Mouse (Mus musculus) kidney, adult 2 months (tissue): Measurements from ENCODE around the gene Plin4. TPM values are rescaled to one million over a fixed set of nuclear protein-coding genes. Genes with fewer than 3 reads are reported as not detected.
"Not testable (repeated sequence)": the region's sequence is repeated elsewhere in the genome, so short reads cannot be mapped to it uniquely, and the experiment has no call there.

ENCODE experiments used
- DNase-seq: peaks from one replicate; pipeline ENCODE4 v3.0.0; 2021
- H3K27ac ChIP-seq: fragments of 200-500 bp; 2 replicates; pipeline ENCODE4 v1.5.1; 2012; ENCODE audit warnings: low read depth, low read length, control low read depth, inconsistent platforms; ENCODE audit not compliant: insufficient read depth
- H3K27me3 ChIP-seq: fragments of 200-500 bp; replicated peaks from 2 replicates; pipeline ENCODE4 v1.6.1; 2012; ENCODE audit warnings: mild to moderate bottlenecking, moderate library complexity, low read length, inconsistent platforms; ENCODE audit not compliant: control insufficient read depth, insufficient read depth
- H3K36me3 ChIP-seq: fragments of 200-500 bp; 2 replicates; pipeline ENCODE4 v1.6.1; 2012; ENCODE audit warnings: mild to moderate bottlenecking, moderate library complexity, low read length, inconsistent platforms; ENCODE audit not compliant: control insufficient read depth, insufficient read depth
- H3K4me1 ChIP-seq: fragments of 200-500 bp; 2 replicates; pipeline ENCODE4 v1.6.1; 2011; ENCODE audit warnings: low read length; ENCODE audit not compliant: control insufficient read depth, insufficient read depth
- H3K4me3 ChIP-seq: fragments of 200-500 bp; 2 replicates; pipeline ENCODE4 v1.5.1; 2011; ENCODE audit warnings: mild to moderate bottlenecking, low read depth, low read length, control low read depth; ENCODE audit not compliant: insufficient read depth
- CTCF ChIP-seq: fragments of 200-500 bp; conservative IDR thresholded peaks from 2 replicates; pipeline ENCODE4 v1.5.1; 2011; ENCODE audit warnings: low read depth, mild to moderate bottlenecking, control low read depth, low read length, moderate library complexity, mixed read lengths; ENCODE audit not compliant: insufficient read depth, insufficient read length
- POLR2A ChIP-seq: fragments of 200-500 bp; IDR thresholded peaks from one replicate; pipeline ENCODE4 v1.6.1; 2011; ENCODE audit warnings: low read depth, low read length, control low read depth
- WGBS: fragments of 180-500 bp; shearing (Covaris S2); methylation state at CpG from one replicate; pipeline ENCODE4 v1.1.7; 2018; 5-methylcytosine and 5-hydroxymethylcytosine counted together
- polyA plus RNA-seq: library from polyadenylated mRNA; depleted of rRNA; stranded (reverse); fragments of >200 nt; gene quantifications from 2 replicates; pipeline ENCODE4 v1.2.3, GENCODE M21; 2012; rRNA removed

The Plin4 gene
- polyA plus RNA-seq, 1 experiment: 14.4 TPM

DNA sequence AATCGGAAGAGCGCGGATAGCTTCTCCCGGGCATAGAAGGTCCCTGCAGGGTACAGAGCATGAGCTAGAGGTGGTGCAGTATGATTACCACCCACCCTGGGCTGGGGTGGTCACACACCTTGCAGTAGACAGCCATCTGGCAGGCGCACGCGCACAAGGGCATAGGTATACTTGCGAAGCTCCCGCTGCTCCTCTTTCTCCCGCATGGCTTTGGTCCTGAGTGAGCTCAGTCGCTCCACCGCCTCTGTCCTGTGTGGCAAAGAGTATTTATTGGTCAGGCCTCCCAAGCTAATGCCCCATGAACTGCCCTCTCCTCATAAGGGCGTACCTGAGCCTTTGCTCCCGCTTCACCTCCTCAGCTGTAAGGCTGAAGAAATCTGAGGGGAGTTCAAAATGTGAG is 40.5 kb downstream of the Plin4 start:
- peaks cover 1% of the 10 kb centered on the region for H3K36me3 ChIP-seq
- no peaks in the 10 kb centered on the region for H3K27me3 ChIP-seq
- no peak overlapping the region for H3K27ac ChIP-seq
- DNase-seq: no peak
- 92% methylated on average over 14 of the region's 14 CpGs for WGBS
- H3K4me3 ChIP-seq: no peak overlapping the region
- TF ChIP-seq POLR2A: no peak
- no peak for TF ChIP-seq CTCF
- peaks cover 5% of the 10 kb centered on the region for H3K4me1 ChIP-seq

DNA sequence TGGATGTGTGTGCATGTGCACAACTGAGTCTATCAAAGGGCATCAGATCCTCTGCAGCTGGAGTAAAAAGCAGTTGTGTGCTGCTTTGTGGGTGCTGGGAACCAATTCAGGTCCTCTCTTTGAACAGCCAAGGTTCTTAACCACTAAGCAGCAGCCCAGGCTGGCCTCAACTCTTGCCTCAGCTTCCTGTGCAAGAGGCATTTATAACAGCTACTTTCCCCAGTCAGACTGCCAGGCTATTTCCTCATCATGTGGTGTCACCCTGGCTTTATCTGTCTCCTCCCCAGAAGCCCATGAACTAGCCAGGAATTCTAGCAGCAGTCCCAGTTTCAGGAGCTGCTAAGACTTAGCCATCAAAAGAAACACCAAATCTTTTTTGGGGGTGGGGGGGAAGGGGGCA is 43.2 kb downstream of the Plin4 start:
- TF ChIP-seq POLR2A (no peak), CTCF (no peak)
- H3K36me3 ChIP-seq: peaks cover 1% of the 10 kb centered on the region; the same call in 1 of the 2 replicates
- H3K4me3 ChIP-seq: no peak overlapping the region
- no peak overlapping the region for H3K27ac ChIP-seq
- H3K4me1 ChIP-seq: no peaks in the 10 kb centered on the region
- DNase-seq: no peak
- no peaks in the 10 kb centered on the region for H3K27me3 ChIP-seq

DNA sequence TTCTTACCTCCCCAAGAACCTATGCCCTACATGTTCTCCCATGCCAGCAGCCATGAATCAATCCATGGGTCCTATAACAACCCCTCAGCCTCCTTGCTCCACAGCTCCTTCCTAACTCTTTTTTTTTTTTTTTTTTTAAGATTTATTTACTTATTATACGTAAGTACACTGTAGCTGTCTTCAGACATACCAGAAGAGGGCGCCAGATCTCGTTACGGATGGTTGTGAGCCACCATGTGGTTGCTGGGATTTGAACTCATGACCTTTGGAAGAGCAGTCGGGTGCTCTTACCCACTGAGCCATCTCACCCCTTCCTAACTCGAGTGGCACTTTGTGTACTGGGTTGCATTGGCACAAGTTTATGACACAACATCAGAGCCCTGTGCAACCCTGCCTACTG is 43.9 kb downstream of the Plin4 start:
- not testable (repeated sequence) for H3K4me3 ChIP-seq, H3K36me3 ChIP-seq, H3K27me3 ChIP-seq, DNase-seq, H3K4me1 ChIP-seq, H3K27ac ChIP-seq
- 82% methylated on average over 6 of the region's 6 CpGs for WGBS

DNA sequence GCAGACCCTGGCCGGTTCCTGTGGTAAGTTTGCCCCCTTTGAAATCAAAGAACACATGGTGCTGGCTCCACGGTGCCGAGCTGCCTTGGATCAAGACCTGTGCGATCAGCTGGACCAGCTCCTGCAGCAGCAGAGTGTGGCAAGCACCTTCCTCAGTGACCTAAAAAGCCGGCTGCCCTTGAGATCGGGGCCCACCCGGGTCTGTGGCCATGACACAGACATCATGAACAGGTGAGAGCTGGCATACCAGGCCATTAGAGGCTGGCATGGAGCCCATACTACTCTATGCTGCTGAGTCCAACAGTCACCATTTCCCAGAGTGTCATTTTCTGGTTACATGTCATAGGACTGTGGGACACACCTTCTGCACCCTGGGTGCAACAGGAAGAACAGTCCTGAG is 47.5 kb downstream of the Plin4 start:
- Histone ChIP-seq H3K4me1 (no peaks in the 10 kb centered on the region), H3K27ac (no peak overlapping the region), H3K4me3 (no peak overlapping the region), H3K27me3 (no peaks in the 10 kb centered on the region), H3K36me3 (no peaks in the 10 kb centered on the region)
- WGBS: 88% methylated on average over 7 of the region's 7 CpGs
- DNase-seq: no peak
- TF ChIP-seq CTCF (no peak), POLR2A (no peak)

DNA sequence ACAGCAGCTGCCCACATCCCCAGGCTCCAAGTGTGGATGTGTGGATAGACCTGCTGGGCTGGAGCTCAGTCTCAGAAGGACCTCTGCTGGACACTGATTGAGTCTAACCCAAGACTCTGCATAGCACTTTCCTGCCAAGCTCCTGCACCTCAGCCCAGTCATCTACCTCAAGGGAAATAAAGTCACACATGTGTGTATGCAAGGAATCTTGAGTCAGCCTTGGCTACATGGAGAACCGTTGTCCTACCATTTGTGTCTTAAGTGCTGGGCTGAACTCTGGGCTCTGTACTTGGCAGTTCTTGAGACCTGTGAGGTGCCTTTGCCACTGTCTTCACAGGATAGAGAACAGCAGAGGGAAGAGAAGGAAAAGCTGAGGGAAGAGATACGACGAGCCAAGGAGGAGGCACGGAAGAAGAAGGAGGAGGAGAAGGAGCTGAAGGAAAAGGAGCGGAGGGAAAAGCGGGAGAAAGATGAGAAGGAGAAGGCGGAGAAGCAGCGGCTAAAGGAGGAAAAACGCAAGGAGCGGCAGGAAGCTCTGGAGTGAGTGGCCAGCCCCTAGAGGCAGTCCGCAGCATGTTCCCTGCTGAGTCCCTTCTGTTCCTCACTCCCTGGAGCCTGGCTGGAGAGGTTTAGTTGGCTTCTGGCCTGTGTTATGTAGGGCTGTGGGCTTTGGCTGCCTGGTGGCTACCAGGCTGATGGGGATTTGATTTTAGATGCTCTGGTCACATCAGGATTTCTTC is 52.1 kb downstream of the Plin4 start:
- Histone ChIP-seq H3K4me1 (no peaks in the 10 kb centered on the region), H3K27ac (no peak overlapping the region), H3K36me3 (no peaks in the 10 kb centered on the region), H3K27me3 (no peaks in the 10 kb centered on the region), H3K4me3 (no peak overlapping the region)
- WGBS: 89% methylated on average over 11 of the region's 11 CpGs
- TF ChIP-seq CTCF (0 out of 2 replicates have a peak, but pooled peaks have one; percentile 17), POLR2A (no peak)
- DNase-seq: no peak

DNA sequence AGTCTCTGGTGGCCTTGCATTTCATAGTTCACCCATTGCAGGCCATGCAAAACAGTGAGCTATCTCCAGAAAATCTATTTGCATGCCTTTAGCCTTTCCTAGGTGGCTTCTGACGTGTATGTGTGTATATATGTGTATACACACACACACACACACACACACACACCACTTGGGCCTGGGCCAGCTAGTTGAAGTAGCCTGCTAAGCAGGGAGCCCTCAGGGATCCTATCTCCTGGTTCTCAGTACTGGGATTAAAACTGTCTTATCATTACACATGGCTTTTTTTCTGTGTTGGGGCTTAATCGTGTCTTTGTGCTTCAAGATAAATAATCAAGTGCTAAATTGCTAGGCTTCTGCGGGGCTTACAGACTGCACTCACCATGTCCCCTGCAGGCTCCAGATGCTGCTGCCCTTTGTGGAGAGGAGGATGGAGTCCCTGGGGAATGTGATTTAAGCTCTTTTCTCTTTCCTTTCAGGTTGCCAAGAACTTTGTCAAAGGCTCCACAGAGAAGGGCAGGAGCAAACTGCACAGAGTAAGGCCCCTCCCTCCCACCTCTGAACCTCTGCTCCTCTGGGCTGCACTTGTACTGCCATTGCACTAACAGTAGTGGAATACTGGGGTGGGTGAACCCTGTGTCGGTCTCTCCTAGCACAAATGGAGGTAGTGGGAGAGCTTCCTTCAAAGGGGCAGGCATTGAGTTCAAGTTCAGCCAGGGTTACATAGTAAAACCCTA is 53.5 kb downstream of the Plin4 start:
- TF ChIP-seq CTCF (no peak), POLR2A (no peak)
- H3K4me1 ChIP-seq: no peaks in the 10 kb centered on the region
- no peaks in the 10 kb centered on the region for H3K27me3 ChIP-seq
- WGBS: 67% methylated on average over 4 of the region's 4 CpGs
- DNase-seq: no peak
- H3K4me3 ChIP-seq: no peak overlapping the region
- H3K27ac ChIP-seq: no peak overlapping the region
- H3K36me3 ChIP-seq: no peaks in the 10 kb centered on the region

DNA sequence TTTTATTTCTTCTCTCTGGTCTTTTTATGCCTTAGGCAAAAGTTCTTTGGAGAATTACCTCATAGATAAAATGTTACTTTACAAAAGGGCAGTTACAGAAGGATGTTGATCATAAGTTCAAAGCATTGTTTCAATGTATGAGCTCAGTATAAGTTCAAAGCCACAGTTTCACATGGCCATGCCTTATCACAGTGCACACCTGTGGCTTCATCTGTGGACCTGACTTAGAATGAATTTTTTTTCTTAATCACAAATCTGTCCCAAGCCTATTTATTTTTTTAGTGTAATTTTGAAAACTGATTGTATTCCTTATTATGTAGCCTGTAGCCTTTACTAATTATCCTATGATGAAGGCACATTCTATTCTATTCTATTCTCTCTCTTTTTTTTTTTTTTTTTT is 54.7 kb downstream of the Plin4 start:
- H3K36me3 ChIP-seq: no peaks in the 10 kb centered on the region
- no peak overlapping the region for H3K27ac ChIP-seq
- TF ChIP-seq POLR2A: no peak
- no peak for TF ChIP-seq CTCF
- H3K4me3 ChIP-seq: no peak overlapping the region
- no peaks in the 10 kb centered on the region for H3K27me3 ChIP-seq
- DNase-seq: no peak
- H3K4me1 ChIP-seq: no peaks in the 10 kb centered on the region

DNA sequence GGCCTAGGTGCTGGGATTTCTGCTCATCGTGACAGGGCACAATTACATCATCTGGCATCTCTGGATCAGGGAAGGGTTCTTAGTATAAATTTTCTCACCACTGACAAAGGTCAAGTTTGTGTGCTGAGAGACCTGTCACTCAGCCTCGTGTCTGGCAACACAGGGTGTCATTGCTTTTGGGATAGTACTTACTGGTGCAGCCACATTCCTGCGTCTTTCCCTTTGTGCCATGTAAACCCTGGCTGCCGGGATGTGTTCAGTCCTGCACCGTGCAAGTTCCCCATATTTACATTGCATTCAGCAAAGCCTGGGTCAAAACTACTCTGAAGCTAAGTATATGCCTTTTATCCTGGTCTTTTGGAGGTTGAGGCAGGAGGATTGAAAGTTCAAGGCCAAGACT is 58.2 kb downstream of the Plin4 start:
- no peaks in the 10 kb centered on the region for H3K4me1 ChIP-seq
- DNase-seq: no peak
- TF ChIP-seq POLR2A: no peak
- no peak for TF ChIP-seq CTCF
- no peak overlapping the region for H3K4me3 ChIP-seq
- H3K27ac ChIP-seq: no peak overlapping the region
- H3K36me3 ChIP-seq: no peaks in the 10 kb centered on the region
- H3K27me3 ChIP-seq: no peaks in the 10 kb centered on the region
- 75% methylated on average over 5 of the region's 5 CpGs for WGBS

Other genes starting within 250 kb of the Plin4 start
- gene Zfp119a, start 230.9 kb downstream of the Plin4 start, polyA plus RNA-seq: 0.37 and 0.56 TPM in 2 replicates
- gene Zfp959, start 217.7 kb downstream of the Plin4 start, polyA plus RNA-seq: 0.86 and 1.9 TPM in 2 replicates
- gene Zfp119b, start 160.3 kb downstream of the Plin4 start, polyA plus RNA-seq: 0.46 and 0.69 TPM in 2 replicates
- 3.1 and 3.5 TPM in 2 replicates for gene Ebi3, start 157.2 kb downstream of the Plin4 start, polyA plus RNA-seq
- gene Yju2, start 150.7 kb downstream of the Plin4 start, polyA plus RNA-seq: 7.2 and 7.7 TPM in 2 replicates
- 22.4 and 31.3 TPM in 2 replicates for gene Shd, start 139.3 kb downstream of the Plin4 start, polyA plus RNA-seq
- gene Fsd1, start 123.3 kb downstream of the Plin4 start, polyA plus RNA-seq: 0.36 and 0.48 TPM in 2 replicates
- gene Stap2, start 104.2 kb downstream of the Plin4 start, polyA plus RNA-seq: 20.1 and 22.6 TPM in 2 replicates
- gene Mpnd, start 104.1 kb downstream of the Plin4 start, polyA plus RNA-seq: 98.3 and 116 TPM in 2 replicates
- gene Sh3gl1, start 73.2 kb downstream of the Plin4 start, polyA plus RNA-seq: 48.7 and 56.7 TPM in 2 replicates
- gene Chaf1a, start 69.4 kb downstream of the Plin4 start, polyA plus RNA-seq: 1.0 and 1.2 TPM in 2 replicates
- gene Ubxn6, start 34.8 kb downstream of the Plin4 start, polyA plus RNA-seq: 75.6 and 90.3 TPM in 2 replicates
- 29.1 and 33.5 TPM in 2 replicates for gene Hdgfl2, start 30.2 kb downstream of the Plin4 start, polyA plus RNA-seq
- gene Plin5, start 7.8 kb upstream of the Plin4 start, polyA plus RNA-seq: 8.4 and 10.1 TPM in 2 replicates
- gene Lrg1, start 12.2 kb upstream of the Plin4 start, polyA plus RNA-seq: 9.9 and 16.1 TPM in 2 replicates
- gene Sema6b, start 30.5 kb upstream of the Plin4 start, polyA plus RNA-seq: 3.8 and 4.1 TPM in 2 replicates
- gene Tnfaip8l1, start 52.7 kb upstream of the Plin4 start, polyA plus RNA-seq: 1.7 and 2.7 TPM in 2 replicates
- 60.6 and 71.7 TPM in 2 replicates for gene Mydgf, start 74.1 kb upstream of the Plin4 start, polyA plus RNA-seq
- 35.6 and 40.9 TPM in 2 replicates for gene Dpp9, start 109.1 kb upstream of the Plin4 start, polyA plus RNA-seq
- 23.7 and 28.2 TPM in 2 replicates for gene Fem1a, start 147.0 kb upstream of the Plin4 start, polyA plus RNA-seq
- 33.3 and 34.7 TPM in 2 replicates for gene Ticam1, start 167.0 kb upstream of the Plin4 start, polyA plus RNA-seq
- 34.8 and 43.1 TPM in 2 replicates for gene Plin3, start 183.1 kb upstream of the Plin4 start, polyA plus RNA-seq
- gene Arrdc5, start 190.5 kb upstream of the Plin4 start, polyA plus RNA-seq: not detected in 2 replicates
- gene Uhrf1, start 193.5 kb upstream of the Plin4 start, polyA plus RNA-seq: 1.2 and 2.3 TPM in 2 replicates
- gene Kdm4b, start 216.3 kb upstream of the Plin4 start, polyA plus RNA-seq: 21.6 and 24.9 TPM in 2 replicates